In genomic region chr13:110412572-110413209, GRCm38 (mm10) we compare ENCODE assay signal across 11 mouse cellular contexts. TPM values are rescaled to one million over a fixed set of nuclear protein-coding genes. Genes with fewer than 3 reads are reported as not detected.
DNase-seq lines count a peak whose midpoint lies in the region; ATAC-seq and TF ChIP-seq lines count a peak whose summit lies in the region.
"Had no signal": no experiment of that assay in that cellular context is flagged by ENCODE, and none has a peak within 500 bp of the region (broad histone marks: within the 10 kb centered on the region; RNA-seq: fewer than 3 reads in every experiment).

No protein-coding gene starts in this region.

- H3K9me3 ChIP-seq in heart, postnatal 0 days (replicated peaks; ENCODE audit: control insufficient read depth, low read length) = no peaks in the 10 kb centered on the region
- no peaks in the 10 kb centered on the region for H3K9me3 ChIP-seq in midbrain, embryonic 14.5 days (ENCODE audit: control insufficient read depth, low read length)
- no peaks in the 10 kb centered on the region for H3K9me3 ChIP-seq in midbrain, embryonic 10.5 days (replicated peaks)
- no peaks in the 10 kb centered on the region for H3K9me3 ChIP-seq in stomach, embryonic 16.5 days (replicated peaks; ENCODE audit: control insufficient read depth, low read length)

- H3K4me3 ChIP-seq in heart, postnatal 0 days (ENCODE audit: low read depth, low read length) = no peak overlapping the region
- no peak overlapping the region for H3K4me3 ChIP-seq in midbrain, embryonic 14.5 days (replicated peaks; ENCODE audit: low read depth, low read length)
- H3K4me3 ChIP-seq in midbrain, embryonic 10.5 days = no peak overlapping the region
- H3K4me3 ChIP-seq in stomach, embryonic 16.5 days (replicated peaks; ENCODE audit: low read length) = no peak overlapping the region
- H3K4me3 ChIP-seq: myocyte had no signal

- no peaks in the 10 kb centered on the region for H3K36me3 ChIP-seq in heart, postnatal 0 days (replicated peaks; ENCODE audit: control insufficient read depth, insufficient read depth, low read length)
- H3K36me3 ChIP-seq in midbrain, embryonic 14.5 days (ENCODE audit: control insufficient read depth, insufficient read depth, low read length) = no peaks in the 10 kb centered on the region
- no peaks in the 10 kb centered on the region for H3K36me3 ChIP-seq in midbrain, embryonic 10.5 days
- H3K36me3 ChIP-seq in stomach, embryonic 16.5 days (ENCODE audit: control insufficient read depth, insufficient read depth, low read length) = no peaks in the 10 kb centered on the region

- DNase-seq in heart, postnatal 0 days (ENCODE audit: low spot score) = peak; percentile 55
- DNase-seq in heart, adult 9 months (ENCODE audit: low spot score in 2 of 2) = no peak
- DNase-seq in midbrain, embryonic 14.5 days = peak; percentile 72
- no peak for DNase-seq in midbrain, embryonic 10.5 days (ENCODE audit: low spot score)
- DNase-seq in brain, embryonic 14.5 days (ENCODE audit: low read depth) = peak; percentile 80
- no peak for DNase-seq in kidney, adult 9 months
- DNase-seq: cerebellum, adult 9-11 months; lung, postnatal 4 days had no signal

- H3K4me2 ChIP-seq in heart, postnatal 0 days (ENCODE audit: low read depth, low read length) = no peak overlapping the region
- H3K4me2 ChIP-seq in midbrain, embryonic 14.5 days (ENCODE audit: low read length) = no peak overlapping the region
- no peak overlapping the region for H3K4me2 ChIP-seq in stomach, embryonic 16.5 days (ENCODE audit: low read depth, low read length)
- H3K4me2 ChIP-seq: liver, embryonic 11.5 days had no signal

- TF ChIP-seq POLR2A in brain, embryonic 14.5 days (IDR thresholded peaks at IDR 0.05; ENCODE audit: borderline replicate concordance, extremely low read depth, insufficient read depth, insufficient read length, poor library complexity, severe bottlenecking) = no peak

- no peak overlapping the region for H3K27ac ChIP-seq in heart, postnatal 0 days (ENCODE audit: low read depth)
- H3K27ac ChIP-seq in midbrain, embryonic 14.5 days (replicated peaks; ENCODE audit: low read depth, low read length) = no peak overlapping the region
- H3K27ac ChIP-seq in midbrain, embryonic 10.5 days (replicated peaks) = no peak overlapping the region
- no peak overlapping the region; the same call in 1 of the 2 replicates for H3K27ac ChIP-seq in stomach, embryonic 16.5 days (ENCODE audit: low read length)

- no peaks in the 10 kb centered on the region for H3K27me3 ChIP-seq in heart, postnatal 0 days (ENCODE audit: control insufficient read depth, insufficient read depth, low read length)
- H3K27me3 ChIP-seq in midbrain, embryonic 14.5 days (ENCODE audit: control insufficient read depth, insufficient read depth, low read length) = no peaks in the 10 kb centered on the region
- H3K27me3 ChIP-seq in midbrain, embryonic 10.5 days (ENCODE audit: low read depth, poor library complexity, severe bottlenecking) = no peaks in the 10 kb centered on the region
- no peaks in the 10 kb centered on the region for H3K27me3 ChIP-seq in stomach, embryonic 16.5 days (ENCODE audit: control insufficient read depth, insufficient read depth, low read length)

- no peak for TF ChIP-seq EP300 in heart, postnatal 0 days (IDR thresholded peaks at IDR 0.05; ENCODE audit: low read depth)

- H3K9ac ChIP-seq in heart, postnatal 0 days (replicated peaks; ENCODE audit: low read depth, low read length) = no peak overlapping the region
- H3K9ac ChIP-seq in midbrain, embryonic 14.5 days (replicated peaks; ENCODE audit: low read length) = no peak overlapping the region
- H3K9ac ChIP-seq in stomach, embryonic 16.5 days (ENCODE audit: low read length) = no peak overlapping the region

- WGBS in heart, postnatal 0 days = 35% methylated on average over 12 of the region's 12 CpGs
- 78% methylated on average over 12 of the region's 12 CpGs for WGBS in midbrain, embryonic 14.5 days
- WGBS in midbrain, embryonic 10.5 days = 94% methylated on average over 12 of the region's 12 CpGs
- WGBS in stomach, embryonic 16.5 days = 53% methylated on average over 12 of the region's 12 CpGs

- ATAC-seq in heart, postnatal 0 days (ENCODE audit: insufficient read depth, low read depth) = peak; percentile 76; the same call in 1 of the 2 replicates
- ATAC-seq in midbrain, embryonic 14.5 days (ENCODE audit: low FRiP score, low TSS enrichment) = no peak
- ATAC-seq in stomach, embryonic 16.5 days (ENCODE audit: insufficient read depth, low FRiP score) = peak; percentile 73; the same call in 1 of the 2 replicates

- H3K4me1 ChIP-seq in heart, postnatal 0 days (ENCODE audit: control insufficient read depth, insufficient read depth) = no peaks in the 10 kb centered on the region; the same call in 1 of the 2 replicates
- H3K4me1 ChIP-seq in midbrain, embryonic 14.5 days (ENCODE audit: control insufficient read depth, insufficient read depth, low read length) = no peaks in the 10 kb centered on the region
- 0 out of 2 replicates have a peak, but pooled peaks cover 3% of the 10 kb centered on the region for H3K4me1 ChIP-seq in midbrain, embryonic 10.5 days
- H3K4me1 ChIP-seq in stomach, embryonic 16.5 days (ENCODE audit: control insufficient read depth, insufficient read depth, low read length) = no peaks in the 10 kb centered on the region

- TF ChIP-seq CTCF in heart, postnatal 0 days (IDR thresholded peaks at IDR 0.05; ENCODE audit: low read depth) = no peak
- TF ChIP-seq CTCF in brain, embryonic 14.5 days (IDR thresholded peaks at IDR 0.05; ENCODE audit: borderline replicate concordance, extremely low read depth, insufficient read depth, insufficient read length) = no peak

RNA-seq across cellular contexts. Expression of gene Plk2, which starts 17.8 kb away (rescaled TPM):
- total RNA-seq in heart, postnatal 0 days (2014; rRNA removed; ENCODE audit: low replicate concordance) = 85.4 and 99.3 TPM in 2 replicates
- 54.9 and 58.6 TPM in 2 replicates for polyA plus RNA-seq in heart, postnatal 0 days (2015; fragmentation: Nextera tagmentation; extraction: Ambion mirVana)
- polyA plus RNA-seq in midbrain, embryonic 14.5 days (2014; fragmentation: Nextera tagmentation; extraction: Ambion mirVana) = 147 and 196 TPM in 2 replicates
- 40.5 and 51.0 TPM in 2 replicates for polyA plus RNA-seq in midbrain, embryonic 10.5 days (2016; fragmentation: Nextera tagmentation; extraction: Ambion mirVana)
- polyA plus RNA-seq in brain, embryonic 14.5 days (2012; rRNA removed) = 59.8 and 73.6 TPM in 2 replicates
- polyA plus RNA-seq in stomach, embryonic 16.5 days (2015; fragmentation: Nextera tagmentation; extraction: Ambion mirVana) = 115 and 120 TPM in 2 replicates

RNA-seq across cellular contexts. Expression of gene Gapt, which starts 55.7 kb away (rescaled TPM):
- total RNA-seq in heart, postnatal 0 days (2014; rRNA removed; ENCODE audit: low replicate concordance) = not detected in 2 replicates
- 0.10 TPM in 1 of 2 replicates, not detected in the other for polyA plus RNA-seq in heart, postnatal 0 days (2015; fragmentation: Nextera tagmentation; extraction: Ambion mirVana)
- polyA plus RNA-seq in midbrain, embryonic 14.5 days (2014; fragmentation: Nextera tagmentation; extraction: Ambion mirVana) = 0.11 TPM in 1 of 2 replicates, not detected in the other
- 0.10 and 0.22 TPM in 2 replicates for polyA plus RNA-seq in midbrain, embryonic 10.5 days (2016; fragmentation: Nextera tagmentation; extraction: Ambion mirVana)
- polyA plus RNA-seq in brain, embryonic 14.5 days (2012; rRNA removed) = 0.06 and 0.08 TPM in 2 replicates
- polyA plus RNA-seq in stomach, embryonic 16.5 days (2015; fragmentation: Nextera tagmentation; extraction: Ambion mirVana) = 0.55 and 0.98 TPM in 2 replicates
- polyA plus RNA-seq: myocyte had no signal

Comparison
In these comparisons a context has a peak if more than half of its experiments do, and no peak if none do; other contexts are left out.
1. DNase-seq: peak in heart, postnatal 0 days (single experiment), midbrain, embryonic 14.5 days (single experiment) and brain, embryonic 14.5 days (single experiment); none in heart, adult 9 months (0 of 2), midbrain, embryonic 10.5 days (single experiment) and kidney, adult 9 months (single experiment).